Comparison of ENCODE assay signal across 8 mouse cellular contexts in the genomic region with DNA sequence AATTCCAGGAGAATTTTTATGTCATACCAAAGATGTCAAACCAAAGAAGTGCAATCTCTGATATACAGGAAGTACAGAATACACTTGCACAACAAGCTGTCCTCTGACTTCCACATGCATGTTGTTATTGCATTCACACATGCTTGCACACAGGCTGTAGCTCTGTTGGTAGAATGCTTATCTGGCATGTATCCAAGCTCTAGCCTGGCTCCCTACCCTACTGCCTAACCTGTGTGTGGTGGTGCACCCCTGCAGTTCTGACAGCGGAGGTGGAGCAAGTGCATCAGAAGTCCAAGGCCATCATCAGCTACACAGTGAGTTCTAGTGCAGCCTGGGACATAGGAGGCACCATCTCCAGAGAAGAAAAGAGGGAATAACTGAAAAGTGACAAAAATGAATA. TPM values are rescaled to one million over a fixed set of nuclear protein-coding genes. Genes with fewer than 3 reads are reported as not detected.
A peak's percentile ranks its signal among the peaks of the same experiment; 100 is the strongest.
DNase-seq lines count a peak whose midpoint lies in the region; ATAC-seq and TF ChIP-seq lines count a peak whose summit lies in the region.

No protein-coding gene starts in this region.

- no peak for DNase-seq in heart, embryonic 10.5 days (ENCODE audit: low spot score)
- DNase-seq in testis, postnatal 10 days (ENCODE audit: low spot score) = no peak
- DNase-seq in kidney, postnatal 25 days = peak; percentile 38 to 54
- no peak for DNase-seq in ovary, postnatal 10 days (ENCODE audit: low spot score)
- DNase-seq in thymus, adult 18-20 months = no peak
- no peak for DNase-seq in gastrocnemius, postnatal 14 days

- H3K9ac ChIP-seq in heart, embryonic 15.5 days = no peak overlapping the region

- intact Hi-C loops in gastrocnemius, postnatal 14 days (cut with DNase I; ENCODE audit: low total_unique reads) = no loop called here

- peaks cover 39% of the 10 kb centered on the region for H3K4me1 ChIP-seq in heart, embryonic 15.5 days (replicated peaks)
- peaks cover 10% of the 10 kb centered on the region; the same call in 1 of the 2 replicates for H3K4me1 ChIP-seq in heart, embryonic 10.5 days
- H3K4me1 ChIP-seq in testis, adult 2 months (ENCODE audit: control insufficient read depth, insufficient read depth, low read length) = peaks cover 2% of the 10 kb centered on the region; the same call in 1 of the 2 replicates

- no peak for ATAC-seq in heart, embryonic 15.5 days (replicated peaks; ENCODE audit: insufficient number of reproducible peaks, insufficient read depth, low FRiP score, low read depth)

- H3K4me3 ChIP-seq in heart, embryonic 15.5 days = no peak overlapping the region
- no peak overlapping the region for H3K4me3 ChIP-seq in heart, embryonic 10.5 days
- no peak overlapping the region for H3K4me3 ChIP-seq in testis, adult 2 months (ENCODE audit: control insufficient read depth, low read depth, low read length)

- no peaks in the 10 kb centered on the region for H3K27me3 ChIP-seq in heart, embryonic 15.5 days
- no peaks in the 10 kb centered on the region for H3K27me3 ChIP-seq in heart, embryonic 10.5 days (ENCODE audit: insufficient read depth, poor library complexity, severe bottlenecking)
- H3K27me3 ChIP-seq in testis, adult 2 months (ENCODE audit: control insufficient read depth, insufficient read depth, low read length) = no peaks in the 10 kb centered on the region

- no peak for TF ChIP-seq POLR2A in testis, adult 2 months (IDR thresholded peaks at IDR 0.05; ENCODE audit: control insufficient read depth, low read depth, low read length)

- no peak for TF ChIP-seq CTCF in testis, adult 2 months (IDR thresholded peaks at IDR 0.05; ENCODE audit: control insufficient read depth, insufficient read depth, insufficient replicate concordance, low read depth, low read length)

- no peaks in the 10 kb centered on the region for H3K36me3 ChIP-seq in heart, embryonic 15.5 days
- 0 out of 2 replicates have a peak, but pooled peaks cover 5% of the 10 kb centered on the region for H3K36me3 ChIP-seq in heart, embryonic 10.5 days
- H3K36me3 ChIP-seq in testis, adult 2 months (ENCODE audit: control insufficient read depth, insufficient read depth, low read length) = no peaks in the 10 kb centered on the region

- no peaks in the 10 kb centered on the region for H3K9me3 ChIP-seq in heart, embryonic 15.5 days (replicated peaks)
- H3K9me3 ChIP-seq in heart, embryonic 10.5 days = no peaks in the 10 kb centered on the region

- H3K27ac ChIP-seq in heart, embryonic 15.5 days = peak overlapping the region; percentile 11; the same call in 1 of the 2 replicates
- H3K27ac ChIP-seq in heart, embryonic 10.5 days = no peak overlapping the region
- H3K27ac ChIP-seq in testis, adult 2 months (ENCODE audit: control insufficient read depth, insufficient read depth, low read depth, low read length) = 0 out of 2 replicates have a peak overlapping the region, but pooled peaks have one; percentile 23

- no peak overlapping the region for H3K4me2 ChIP-seq in heart, embryonic 15.5 days

- 53% methylated on average over 1 of the region's 1 CpGs for WGBS in heart, embryonic 15.5 days
- 81% methylated on average over 1 of the region's 1 CpGs for WGBS in heart, embryonic 10.5 days

RNA-seq across cellular contexts. Expression of gene Ap4s1, which starts 12.0 kb away (rescaled TPM):
- polyA plus RNA-seq in heart, embryonic 15.5 days (2015; fragmentation: Nextera tagmentation; extraction: Ambion mirVana) = 32.7 and 37.5 TPM in 2 replicates
- polyA plus RNA-seq in heart, embryonic 10.5 days (2016; fragmentation: Nextera tagmentation; extraction: Ambion mirVana) = 34.9 and 36.2 TPM in 2 replicates
- polyA plus RNA-seq in testis, adult 2 months (2012; rRNA removed) = 6.0 and 8.3 TPM in 2 replicates
- 10 to 100 TPM; 40.5 to 41.4 TPM for total RNA-seq in gastrocnemius, postnatal 14 days (2021)

RNA-seq across cellular contexts. Expression of gene Strn3, which starts 12.9 kb away (rescaled TPM):
- 34.9 and 38.4 TPM in 2 replicates for polyA plus RNA-seq in heart, embryonic 15.5 days (2015; fragmentation: Nextera tagmentation; extraction: Ambion mirVana)
- 37.6 and 39.3 TPM in 2 replicates for polyA plus RNA-seq in heart, embryonic 10.5 days (2016; fragmentation: Nextera tagmentation; extraction: Ambion mirVana)
- polyA plus RNA-seq in testis, adult 2 months (2012; rRNA removed) = 8.3 and 10.2 TPM in 2 replicates
- 100 to 1,000 TPM; 109 to 115 TPM for total RNA-seq in gastrocnemius, postnatal 14 days (2021)

Comparison
In these comparisons a context has a peak if more than half of its experiments do, and no peak if none do; other contexts are left out.
1. DNase-seq: peak in kidney, postnatal 25 days (2 of 2); none in heart, embryonic 10.5 days (single experiment), testis, postnatal 10 days (single experiment), ovary, postnatal 10 days (single experiment), thymus, adult 18-20 months (0 of 2) and gastrocnemius, postnatal 14 days (single experiment).